Mouse (Mus musculus) heart, adult 2 months (tissue): ENCODE results near the gene Tsen34. TPM values are rescaled to one million over a fixed set of nuclear protein-coding genes. Genes with fewer than 3 reads are reported as not detected.
"Not testable (repeated sequence)": the region's sequence is repeated elsewhere in the genome, so short reads cannot be mapped to it uniquely, and the experiment has no call there.

Experiments
- DNase-seq, 2 experiments: peaks; one replicate each; pipeline ENCODE4 v3.0.0; 2021
- H3K27ac ChIP-seq: fragments of 200-600 bp; 2 replicates; pipeline ENCODE4 v1.8.1; 2022
- H3K27me3 ChIP-seq: fragments of 200-500 bp; 2 replicates; pipeline ENCODE4 v1.6.1; 2012; ENCODE audit warnings: mild to moderate bottlenecking, low read length, inconsistent platforms, mixed read lengths; ENCODE audit not compliant: control insufficient read depth, insufficient read depth
- H3K36me3 ChIP-seq: fragments of 200-500 bp; 2 replicates; pipeline ENCODE4 v1.6.1; 2012; ENCODE audit warnings: low read length, inconsistent platforms; ENCODE audit not compliant: control insufficient read depth, insufficient read depth
- H3K4me1 ChIP-seq: fragments of 200-500 bp; 2 replicates; pipeline ENCODE4 v1.6.1; 2011; ENCODE audit warnings: low read length; ENCODE audit not compliant: control insufficient read depth, insufficient read depth
- H3K4me3 ChIP-seq: fragments of 200-600 bp; 2 replicates; pipeline ENCODE4 v1.8.1; 2022
- H3K79me2 ChIP-seq: fragments of 200-500 bp; replicated peaks from 2 replicates; pipeline ENCODE4 v1.6.1; 2012; ENCODE audit warnings: mild to moderate bottlenecking, inconsistent platforms, low read length, moderate library complexity, mixed read lengths; ENCODE audit not compliant: control insufficient read depth, insufficient read depth
- H3K9ac ChIP-seq: fragments of 200-500 bp; 2 replicates; pipeline ENCODE4 v1.6.1; 2012; ENCODE audit warnings: low read depth, mild to moderate bottlenecking, control low read depth, inconsistent platforms, low read length, mixed read lengths
- CTCF ChIP-seq: fragments of 200-600 bp; IDR thresholded peaks from 2 replicates; pipeline ENCODE4 v1.8.1; 2022; ENCODE audit warnings: antibody characterized with exemption, mild to moderate bottlenecking, moderate library complexity
- EP300 ChIP-seq: fragments of 200-500 bp; IDR thresholded peaks from 2 replicates; pipeline ENCODE4 v1.6.1; 2011; ENCODE audit warnings: low read depth, low read length, control low read depth; ENCODE audit not compliant: insufficient read depth
- POLR2A ChIP-seq: fragments of 200-500 bp; IDR thresholded peaks from 2 replicates; pipeline ENCODE4 v1.6.1; 2011; ENCODE audit warnings: mild to moderate bottlenecking, low read depth, low read length, control low read depth; ENCODE audit not compliant: insufficient read depth
- WGBS: fragments of 180-500 bp; shearing (Covaris S2); methylation state at CpG from one replicate; pipeline ENCODE4 v1.1.7; 2018; 5-methylcytosine and 5-hydroxymethylcytosine counted together
- intact Hi-C: fragments of 180-260 bp; cut with DNase I; formaldehyde crosslinking; loops from one replicate; pipeline ENCODE4 v1.15.1; 2025
- polyA plus RNA-seq: library from polyadenylated mRNA; depleted of rRNA; stranded (reverse); fragments of >200 nt; gene quantifications from 2 replicates; pipeline ENCODE4 v1.2.3, GENCODE M21; 2012
- total RNA-seq, 2 experiments: library from RNA; stranded (reverse); gene quantifications; 2 replicates each; pipeline ENCODE4 v1.2.3; 2021

Gene Tsen34
- total and polyA plus RNA-seq, 3 experiments: 60.0 to 80.8 (median 66.6) TPM

GRCm38 (mm10) chr7:3692987-3693808 is 535 bp downstream of the Tsen34 start, which contains the start of gene Mboat7:
TSS of gene Mboat7 (minus strand) at chr7:3693523.
- Histone ChIP-seq H3K27me3 (no peaks in the 10 kb centered on the region), H3K4me3 (peak within 1 kb of the TSS; percentile 72), H3K9ac (peak within 1 kb of the TSS; percentile 92), H3K27ac (peak within 1 kb of the TSS; percentile 97), H3K79me2 (no peaks in the 10 kb centered on the region), H3K36me3 (no peaks in the 10 kb centered on the region; the same call in 1 of the 2 replicates), H3K4me1 (no peaks in the 10 kb centered on the region; the same call in 1 of the 2 replicates)
- intact Hi-C loops: loop anchor here (1.0 to 10.0 kb wide), 6 partner anchors 10 to 994 kb away; partner anchors contain the start of genes Cnot3, Hspbp1, Leng1 and Leng8
- DNase-seq: peak; percentile 94 to 96
- TF ChIP-seq EP300 (0 out of 2 replicates have a peak, but pooled peaks have one; percentile 4), POLR2A (peak; percentile 97), CTCF (no peak)
- WGBS: under 1% methylated on average over 55 of the region's 55 CpGs

DNA sequence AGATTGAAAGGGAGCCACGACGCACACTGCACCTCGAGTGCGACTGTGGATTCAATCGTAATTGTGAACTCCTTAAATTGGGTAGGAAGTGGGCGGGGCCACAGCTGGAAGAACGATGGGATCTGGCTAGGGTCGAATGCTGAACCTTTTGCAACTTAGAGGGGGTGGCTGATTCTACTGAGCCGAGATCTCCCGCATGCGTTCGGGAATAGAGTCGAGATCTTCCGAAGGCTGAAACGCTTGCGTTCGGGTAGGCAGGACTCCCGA is 1.1 kb downstream of the Tsen34 start:
- H3K36me3 ChIP-seq: no peaks in the 10 kb centered on the region; the same call in 1 of the 2 replicates
- peak overlapping the region; percentile 97 for H3K27ac ChIP-seq
- TF ChIP-seq CTCF: no peak
- peak; percentile 75; the same call in 1 of the 2 replicates for TF ChIP-seq EP300
- H3K4me1 ChIP-seq: no peaks in the 10 kb centered on the region; the same call in 1 of the 2 replicates
- intact Hi-C loops: loop anchor here (1.0 to 10.0 kb wide), 5 partner anchors 10 to 994 kb away; partner anchors contain the start of genes Cnot3, Hspbp1, Leng8 and Prpf31
- peak overlapping the region; percentile 66 for H3K9ac ChIP-seq
- DNase-seq: no peak
- H3K79me2 ChIP-seq: no peaks in the 10 kb centered on the region
- no peaks in the 10 kb centered on the region for H3K27me3 ChIP-seq
- peak overlapping the region; percentile 72 for H3K4me3 ChIP-seq
- under 1% methylated on average over 18 of the region's 18 CpGs for WGBS

DNA sequence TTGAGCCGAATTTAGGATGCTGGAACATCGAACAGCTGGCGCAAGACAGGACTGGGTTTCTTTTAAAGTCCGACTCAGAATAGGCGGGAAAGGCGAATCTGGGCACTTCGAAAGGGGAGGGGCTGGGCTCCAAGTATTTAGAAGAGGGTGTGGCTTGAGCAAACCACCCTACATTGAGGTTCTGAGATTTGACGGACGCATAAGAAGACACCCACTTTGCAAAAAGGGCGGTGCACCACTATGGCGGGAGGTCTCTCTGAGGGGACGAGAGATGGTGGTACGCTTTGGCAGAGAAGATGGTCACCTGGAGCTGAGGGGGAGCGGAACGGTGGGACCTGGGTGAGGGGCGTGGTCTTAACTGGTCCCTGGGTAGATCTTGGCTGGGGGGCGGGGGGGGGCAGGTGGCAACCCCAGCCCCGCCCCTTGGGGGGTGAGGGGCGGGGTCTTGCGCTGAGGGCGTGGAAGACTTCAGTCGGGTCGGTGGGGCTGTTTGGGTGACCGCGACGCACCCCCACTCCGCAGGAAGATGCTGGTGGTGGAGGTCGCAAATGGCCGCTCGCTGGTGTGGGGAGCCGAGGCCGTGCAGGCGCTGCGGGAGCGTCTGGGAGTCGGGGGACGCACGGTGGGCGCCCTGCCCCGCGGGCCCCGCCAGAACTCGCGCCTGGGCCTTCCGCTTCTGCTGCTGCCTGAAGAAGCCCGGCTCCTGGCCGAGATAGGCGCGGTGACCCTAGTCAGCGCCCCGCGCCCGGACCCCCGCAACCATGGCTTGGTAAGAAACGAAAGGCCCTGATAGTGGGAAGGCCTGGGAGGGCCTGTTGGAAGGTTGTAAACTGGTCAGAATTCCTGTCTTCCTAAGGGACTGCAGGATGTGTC is 1.6 kb downstream of the Tsen34 start:
- Histone ChIP-seq H3K27me3 (no peaks in the 10 kb centered on the region), H3K27ac (peak overlapping the region; percentile 97)
- intact Hi-C loops: loop anchor here (5.0 to 10.0 kb wide), 4 partner anchors 47 to 993 kb away; partner anchors contain the start of genes Cnot3, Hspbp1, Leng8 and Prpf31

DNA sequence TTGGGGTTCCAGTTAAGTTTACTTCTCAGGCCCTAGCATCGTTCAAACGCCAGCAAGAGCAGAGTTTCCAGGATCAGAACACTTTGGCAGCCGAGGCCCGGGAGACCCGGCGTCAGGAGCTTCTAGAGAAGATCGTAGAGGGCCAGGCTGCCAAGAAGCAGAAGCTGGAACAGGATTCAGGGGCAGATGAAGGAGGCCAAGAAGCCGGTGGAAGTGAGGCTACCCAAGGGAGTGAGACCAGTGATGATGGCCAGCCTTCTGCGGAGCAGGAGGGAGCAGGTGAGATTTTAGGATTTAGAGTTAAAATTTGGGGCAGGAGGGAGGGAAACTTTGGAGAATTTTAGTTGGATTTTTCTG is 2.3 kb downstream of the Tsen34 start:
- H3K27ac ChIP-seq: peak overlapping the region; percentile 97
- not testable (repeated sequence) for H3K36me3 ChIP-seq, H3K79me2 ChIP-seq, H3K4me1 ChIP-seq, H3K27me3 ChIP-seq
- H3K4me3 ChIP-seq: peak overlapping the region; percentile 72
- peak in 1 of 2 experiments; percentile 29 for DNase-seq
- peak overlapping the region; percentile 58 for H3K9ac ChIP-seq
- WGBS: 8% methylated on average over 9 of the region's 9 CpGs
- intact Hi-C loops: loop anchor here (5.0 to 10.0 kb wide), 4 partner anchors 48 to 992 kb away; partner anchors contain the start of genes Cnot3, Hspbp1, Leng8 and Prpf31

More for the DNA sequence above, 1.6 kb downstream of the Tsen34 start:
- TF ChIP-seq EP300 (no peak), CTCF (no peak), POLR2A (no peak)
- DNase-seq: peak; percentile 74 to 81
- Histone ChIP-seq H3K4me1 (no peaks in the 10 kb centered on the region; the same call in 1 of the 2 replicates), H3K9ac (peak overlapping the region; percentile 66), H3K79me2 (no peaks in the 10 kb centered on the region), H3K4me3 (peak overlapping the region; percentile 72), H3K36me3 (no peaks in the 10 kb centered on the region; the same call in 1 of the 2 replicates)
- 1% methylated on average over 54 of the region's 55 CpGs for WGBS

DNA sequence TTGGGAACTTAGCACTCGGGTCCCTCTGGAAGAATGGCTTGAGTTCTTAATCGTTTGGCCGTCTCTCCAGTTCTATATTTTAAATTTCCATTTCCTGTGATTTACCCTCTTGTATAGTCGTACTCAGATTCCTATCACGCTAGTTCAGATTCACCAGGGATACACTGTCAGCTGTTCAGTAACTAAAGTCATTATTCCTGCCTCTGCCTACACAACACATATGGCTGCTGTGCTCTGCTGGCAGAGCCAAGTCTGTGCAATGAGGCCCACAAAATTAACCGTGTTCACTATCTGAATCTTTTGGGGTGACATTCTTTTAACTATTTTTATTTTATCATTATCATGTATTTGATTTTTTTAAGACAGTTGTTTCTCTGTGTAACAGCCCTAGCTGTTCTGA is 5.8 kb downstream of the Tsen34 start:
- no peaks in the 10 kb centered on the region for H3K27me3 ChIP-seq
- intact Hi-C loops: loop anchor here (10.0 kb wide), 1 partner anchor 436 kb away; the partner anchor contains the start of gene Leng8
- no peak overlapping the region for H3K4me3 ChIP-seq
- TF ChIP-seq POLR2A (no peak), EP300 (no peak), CTCF (no peak)
- no peak overlapping the region for H3K27ac ChIP-seq
- H3K79me2 ChIP-seq: no peaks in the 10 kb centered on the region
- H3K36me3 ChIP-seq: no peaks in the 10 kb centered on the region; the same call in none of the 2 replicates
- peaks cover 1% of the 10 kb centered on the region for H3K4me1 ChIP-seq
- no peak overlapping the region for H3K9ac ChIP-seq
- 92% methylated on average over 6 of the region's 6 CpGs for WGBS
- DNase-seq: no peak
